8 mouse cellular contexts compared by ENCODE assay signal in the genomic region with DNA sequence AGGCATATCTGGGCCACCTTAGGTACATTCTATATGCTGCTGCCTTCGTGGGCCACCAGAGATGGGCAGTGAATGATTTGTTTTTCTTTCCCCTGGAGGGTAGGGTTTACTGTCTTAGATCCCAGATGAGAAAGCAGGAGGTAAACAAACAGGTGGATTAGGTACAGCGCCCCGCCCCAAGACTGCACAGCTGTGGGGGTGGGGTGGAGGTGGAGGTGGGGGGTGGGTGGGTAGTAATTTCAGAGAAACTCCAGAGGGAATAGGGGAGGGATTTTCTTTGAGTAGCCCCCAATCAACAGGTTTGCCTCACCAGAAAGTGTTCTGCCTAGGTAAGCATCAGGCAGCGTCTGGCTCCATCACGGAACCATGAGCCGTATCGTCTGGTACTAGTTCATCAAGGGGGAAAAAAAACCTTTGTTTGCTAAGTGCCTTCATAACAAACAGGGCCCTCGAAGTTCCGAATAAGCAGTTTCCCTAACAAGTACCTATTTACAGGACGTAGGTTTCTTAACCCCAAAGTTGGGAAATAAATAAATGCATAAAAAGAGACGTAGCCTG. TPM values are rescaled to one million over a fixed set of nuclear protein-coding genes. Genes with fewer than 3 reads are reported as not detected.
DNase-seq lines count a peak whose midpoint lies in the region; ATAC-seq and TF ChIP-seq lines count a peak whose summit lies in the region.

No protein-coding gene starts in this region.

- H3K9ac ChIP-seq in lung, postnatal 0 days (replicated peaks; ENCODE audit: low read depth) = 0 out of 2 replicates have a peak overlapping the region, but pooled peaks have one; percentile 55
- H3K9ac ChIP-seq in forebrain, embryonic 13.5 days = peak overlapping the region; percentile 84
- H3K9ac ChIP-seq in stomach, embryonic 15.5 days = no peak overlapping the region

- TF ChIP-seq EP300 in lung, postnatal 0 days (IDR thresholded peaks at IDR 0.05) = no peak

- H3K27me3 ChIP-seq in lung, postnatal 0 days (replicated peaks; ENCODE audit: insufficient read depth, low read length) = 0 out of 2 replicates have a peak, but pooled peaks cover 9% of the 10 kb centered on the region
- peaks cover 22% of the 10 kb centered on the region for H3K27me3 ChIP-seq in forebrain, embryonic 13.5 days
- no peaks in the 10 kb centered on the region; the same call in 1 of the 2 replicates for H3K27me3 ChIP-seq in stomach, embryonic 15.5 days (replicated peaks)

- no peak for TF ChIP-seq CTCF in lung, postnatal 0 days (IDR thresholded peaks at IDR 0.05)

- H3K9me3 ChIP-seq in lung, postnatal 0 days (ENCODE audit: low read length) = no peaks in the 10 kb centered on the region
- no peaks in the 10 kb centered on the region for H3K9me3 ChIP-seq in forebrain, embryonic 13.5 days (replicated peaks)
- H3K9me3 ChIP-seq in stomach, embryonic 15.5 days = no peaks in the 10 kb centered on the region

- no peak for DNase-seq in lung, postnatal 0 days (ENCODE audit: low spot score)
- DNase-seq in lung, postnatal 14 days = no peak
- peak; percentile 37 to 47 for DNase-seq in kidney, postnatal 36 days
- DNase-seq in spleen, postnatal 14 days (ENCODE audit: low spot score in 2 of 2) = no peak
- no peak for DNase-seq in adrenal gland, postnatal 14 days
- no peak for DNase-seq in ovary, postnatal 10 days (ENCODE audit: low spot score)

- H3K4me2 ChIP-seq in lung, postnatal 0 days (replicated peaks; ENCODE audit: low read depth, low read length) = peak overlapping the region; percentile 89
- peak overlapping the region; percentile 92 for H3K4me2 ChIP-seq in forebrain, embryonic 13.5 days
- H3K4me2 ChIP-seq in stomach, embryonic 15.5 days = peak overlapping the region; percentile 93

- peak overlapping the region; percentile 68 for H3K4me3 ChIP-seq in lung, postnatal 0 days (ENCODE audit: low read depth, low read length)
- peak overlapping the region; percentile 69 for H3K4me3 ChIP-seq in forebrain, embryonic 13.5 days
- peak overlapping the region; percentile 76 for H3K4me3 ChIP-seq in stomach, embryonic 15.5 days (replicated peaks)

- WGBS in lung, postnatal 0 days = 16% methylated on average over 11 of the region's 11 CpGs
- 13% methylated on average over 11 of the region's 11 CpGs for WGBS in forebrain, embryonic 13.5 days
- WGBS in stomach, embryonic 15.5 days = 23% methylated on average over 11 of the region's 11 CpGs

- ATAC-seq in lung, postnatal 0 days = no peak
- no peak for ATAC-seq in forebrain, embryonic 13.5 days
- ATAC-seq in stomach, embryonic 15.5 days (ENCODE audit: insufficient read depth, low FRiP score, low read depth) = no peak

- H3K36me3 ChIP-seq in lung, postnatal 0 days (ENCODE audit: insufficient read depth, low read length) = no peaks in the 10 kb centered on the region
- no peaks in the 10 kb centered on the region for H3K36me3 ChIP-seq in forebrain, embryonic 13.5 days (ENCODE audit: poor library complexity, severe bottlenecking)
- no peaks in the 10 kb centered on the region for H3K36me3 ChIP-seq in stomach, embryonic 15.5 days

- H3K27ac ChIP-seq in lung, postnatal 0 days (ENCODE audit: low read length) = peak overlapping the region; percentile 92
- no peak overlapping the region for H3K27ac ChIP-seq in forebrain, embryonic 13.5 days
- H3K27ac ChIP-seq in stomach, embryonic 15.5 days = no peak overlapping the region

- no peaks in the 10 kb centered on the region; the same call in 1 of the 2 replicates for H3K4me1 ChIP-seq in lung, postnatal 0 days (ENCODE audit: insufficient read depth, low read depth, low read length)
- peaks cover 15% of the 10 kb centered on the region for H3K4me1 ChIP-seq in forebrain, embryonic 13.5 days
- H3K4me1 ChIP-seq in stomach, embryonic 15.5 days = peaks cover 13% of the 10 kb centered on the region; the same call in 1 of the 2 replicates

RNA-seq across cellular contexts. Expression of a gene that starts 1.1 kb away (rescaled TPM):
- 36.2 and 36.8 TPM in 2 replicates for polyA plus RNA-seq in lung, postnatal 0 days (2015; fragmentation: Nextera tagmentation; extraction: Ambion mirVana)
- polyA plus RNA-seq in forebrain, embryonic 13.5 days (2015; fragmentation: Nextera tagmentation; extraction: Ambion mirVana) = 3.5 and 3.8 TPM in 2 replicates
- 13.7 and 17.0 TPM in 2 replicates for polyA plus RNA-seq in stomach, embryonic 15.5 days (2015; fragmentation: Nextera tagmentation; extraction: Ambion mirVana)
- 24.3 and 26.7 TPM in 2 replicates for total RNA-seq in adrenal gland, postnatal 14 days (2021)

Comparison
In these comparisons a context has a peak if more than half of its experiments do, and no peak if none do; other contexts are left out.
1. DNase-seq: peak in kidney, postnatal 36 days (2 of 2); none in lung, postnatal 0 days (single experiment), lung, postnatal 14 days (single experiment), spleen, postnatal 14 days (0 of 2), adrenal gland, postnatal 14 days (single experiment) and ovary, postnatal 10 days (single experiment).
2. Peak in every context shown above with its lines, with median percentiles within 50 percentile points of each other: H3K4me2 ChIP-seq and H3K4me3 ChIP-seq.